Mouse (Mus musculus): ENCODE results near the gene Lrpprc.

GRCm38 (mm10) chr17:84656205-84656604 is 134.4 kb downstream of the Lrpprc start:
- TF ChIP-seq POLR2A (IDR thresholded peaks at IDR 0.05; ENCODE audit: control insufficient read depth, low read depth, low read length) (no peak), CTCF (IDR thresholded peaks at IDR 0.05; ENCODE audit: control insufficient read depth, insufficient read depth, insufficient replicate concordance, low read depth, low read length) (no peak)
